Mouse (Mus musculus): ENCODE results near the gene Xxylt1. TPM values are rescaled to one million over a fixed set of nuclear protein-coding genes. Genes with fewer than 3 reads are reported as not detected.

Gene Xxylt1
- polyA plus RNA-seq, 1 experiment from 2014 or later: 25.8 TPM

DNA sequence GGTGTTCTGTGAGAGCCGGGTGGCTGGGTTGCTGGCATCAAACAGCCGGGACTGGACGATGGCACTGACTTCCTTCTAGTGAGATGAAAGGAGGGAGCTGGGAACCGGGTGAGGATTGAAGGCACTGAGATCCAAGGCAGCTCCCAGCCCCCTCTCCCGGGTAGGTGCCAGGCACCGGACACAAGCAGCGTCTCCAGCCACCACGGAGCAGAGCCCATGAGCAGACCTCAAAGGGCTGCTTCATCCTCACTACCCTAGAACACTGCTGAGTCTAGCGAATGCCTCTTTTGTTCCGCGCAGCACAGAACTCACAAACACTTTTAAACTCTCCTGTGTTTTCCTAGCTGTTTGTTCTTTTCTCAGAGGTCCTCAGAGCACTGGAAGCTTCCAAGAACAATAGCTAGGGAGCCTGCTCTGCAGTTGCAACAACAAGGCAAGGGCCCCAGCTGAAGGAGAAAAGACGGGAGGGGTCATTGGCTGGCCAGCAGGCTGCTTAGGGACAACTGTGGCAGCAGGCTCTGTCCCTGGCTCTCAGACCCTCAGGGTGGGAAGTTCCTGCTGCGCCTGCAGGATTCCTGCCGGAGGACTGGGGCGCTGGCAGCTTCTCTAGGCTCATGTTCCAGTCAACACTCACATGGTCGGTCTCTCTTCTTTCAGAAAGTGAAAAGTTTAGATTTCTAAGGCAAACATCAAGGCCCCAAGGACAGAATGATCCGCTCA lies 96.2 kb downstream of the Xxylt1 start:
- Histone ChIP-seq H3K4me3 (no peak overlapping the region), H3K27ac (peak overlapping the region; percentile 12; the same call in 1 of the 2 replicates), H3K4me2 (replicated peaks) (no peak overlapping the region), H3K9ac (no peak overlapping the region), H3K9me3 (no peaks in the 10 kb centered on the region), H3K27me3 (no peaks in the 10 kb centered on the region), H3K4me1 (0 out of 2 replicates have a peak, but pooled peaks cover 3% of the 10 kb centered on the region), H3K36me3 (no peaks in the 10 kb centered on the region)
- no peak for ATAC-seq (ENCODE audit: insufficient number of reproducible peaks, insufficient read depth, low FRiP score, low TSS enrichment)
- WGBS: 24% methylated on average over 17 of the region's 17 CpGs

DNA sequence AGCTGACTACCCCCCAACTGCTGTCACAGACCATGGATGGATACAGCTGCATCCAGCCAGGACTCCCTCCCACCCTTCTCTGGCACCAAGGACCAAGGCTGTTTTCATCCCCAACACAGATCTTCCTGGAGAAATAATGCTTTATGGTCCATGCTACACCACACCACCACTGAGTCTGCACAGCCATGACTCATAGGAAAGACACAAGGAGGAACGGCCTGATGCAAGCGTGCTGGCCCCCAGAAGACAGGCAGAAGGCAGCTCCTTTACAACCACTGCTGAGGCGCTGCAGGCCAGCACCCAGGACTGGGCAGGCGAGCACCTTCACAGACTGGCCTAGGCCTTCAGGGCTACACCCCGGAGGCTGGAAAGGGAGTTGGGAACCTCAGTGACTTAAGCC lies 97.1 kb downstream of the Xxylt1 start:
- H3K4me2 ChIP-seq (replicated peaks): no peak overlapping the region
- no peak for ATAC-seq (ENCODE audit: insufficient number of reproducible peaks, insufficient read depth, low FRiP score, low TSS enrichment)
- H3K27me3 ChIP-seq: no peaks in the 10 kb centered on the region
- no peaks in the 10 kb centered on the region for H3K9me3 ChIP-seq
- WGBS: 89% methylated on average over 5 of the region's 5 CpGs
- H3K27ac ChIP-seq: no peak overlapping the region
- H3K4me1 ChIP-seq: 0 out of 2 replicates have a peak, but pooled peaks cover 3% of the 10 kb centered on the region
- no peak overlapping the region for H3K4me3 ChIP-seq
- no peaks in the 10 kb centered on the region for H3K36me3 ChIP-seq
- H3K9ac ChIP-seq: no peak overlapping the region

DNA sequence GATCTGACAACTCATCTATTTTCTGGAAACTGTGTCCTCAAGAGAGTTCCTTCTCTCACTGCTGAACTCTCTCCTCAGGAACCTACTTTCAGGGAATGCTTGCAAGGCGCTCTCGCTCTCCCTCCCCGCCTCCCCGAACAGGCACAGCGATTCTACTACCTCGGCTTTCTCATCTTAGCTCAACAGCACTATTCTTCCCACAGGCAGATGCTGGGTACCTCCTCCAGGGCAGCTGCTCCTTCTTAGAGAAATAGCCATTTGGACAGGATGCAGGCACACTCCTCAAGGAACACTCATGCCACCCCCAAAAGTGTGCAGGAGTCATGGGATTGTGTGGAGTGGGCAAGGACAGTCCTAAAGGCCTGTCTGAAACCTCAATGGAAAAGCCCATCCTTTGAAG lies 97.5 kb downstream of the Xxylt1 start:
- H3K4me3 ChIP-seq: no peak overlapping the region
- no peaks in the 10 kb centered on the region for H3K27me3 ChIP-seq
- no peak for ATAC-seq (ENCODE audit: insufficient number of reproducible peaks, insufficient read depth, low FRiP score, low TSS enrichment)
- no peak overlapping the region for H3K27ac ChIP-seq
- no peak overlapping the region for H3K9ac ChIP-seq
- 0 out of 2 replicates have a peak, but pooled peaks cover 3% of the 10 kb centered on the region for H3K4me1 ChIP-seq
- no peak overlapping the region for H3K4me2 ChIP-seq (replicated peaks)
- H3K9me3 ChIP-seq: no peaks in the 10 kb centered on the region
- no peaks in the 10 kb centered on the region for H3K36me3 ChIP-seq
- 66% methylated on average over 6 of the region's 6 CpGs for WGBS

DNA sequence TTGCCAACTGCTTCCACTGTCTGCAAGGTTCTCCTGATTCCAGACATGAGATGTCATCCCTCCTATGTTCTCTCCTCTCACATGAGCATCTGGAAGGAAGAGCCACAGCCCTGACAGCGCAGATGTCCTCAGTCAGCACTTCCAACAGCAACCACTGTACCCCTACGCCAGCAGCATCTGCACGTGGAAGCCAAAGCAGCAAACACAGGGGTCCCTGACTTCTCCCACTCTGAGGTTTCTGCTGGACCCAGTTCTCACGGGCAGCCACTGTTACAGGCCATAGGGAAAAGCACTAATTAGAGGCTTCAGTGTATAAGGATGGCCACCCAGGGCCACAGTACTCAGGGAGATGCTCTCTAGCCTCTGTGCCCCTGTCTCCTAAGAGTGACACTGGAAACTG lies 98.0 kb downstream of the Xxylt1 start:
- H3K27ac ChIP-seq: no peak overlapping the region
- no peaks in the 10 kb centered on the region for H3K36me3 ChIP-seq
- no peak overlapping the region for H3K4me3 ChIP-seq
- 55% methylated on average over 4 of the region's 4 CpGs for WGBS
- H3K9me3 ChIP-seq: no peaks in the 10 kb centered on the region
- H3K4me2 ChIP-seq (replicated peaks): no peak overlapping the region
- no peaks in the 10 kb centered on the region for H3K27me3 ChIP-seq
- H3K9ac ChIP-seq: no peak overlapping the region
- ATAC-seq (ENCODE audit: insufficient number of reproducible peaks, insufficient read depth, low FRiP score, low TSS enrichment): no peak
- 0 out of 2 replicates have a peak, but pooled peaks cover 3% of the 10 kb centered on the region for H3K4me1 ChIP-seq

DNA sequence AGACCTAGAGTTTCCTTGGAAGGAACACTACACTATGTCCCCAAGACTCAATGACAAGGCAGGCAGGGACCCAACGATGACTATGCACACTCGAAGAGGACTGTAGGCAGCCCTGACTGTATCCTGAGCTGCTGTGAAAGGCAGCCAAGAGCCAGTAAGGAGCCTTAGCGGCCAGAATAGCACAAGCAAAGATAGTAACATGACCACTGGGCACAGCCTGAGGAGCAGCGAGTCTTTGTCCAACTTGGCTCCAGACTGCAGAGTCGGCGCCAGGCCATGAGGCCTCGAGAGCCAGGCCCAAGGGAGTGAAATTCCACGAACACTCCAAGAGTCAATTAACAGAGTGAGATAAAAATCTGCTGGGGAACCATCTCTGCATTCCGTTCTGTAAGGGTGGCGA lies 99.9 kb downstream of the Xxylt1 start:
- Histone ChIP-seq H3K36me3 (no peaks in the 10 kb centered on the region), H3K9me3 (no peaks in the 10 kb centered on the region), H3K27me3 (no peaks in the 10 kb centered on the region), H3K4me3 (no peak overlapping the region), H3K4me2 (replicated peaks) (no peak overlapping the region), H3K27ac (no peak overlapping the region), H3K4me1 (peaks cover 17% of the 10 kb centered on the region), H3K9ac (no peak overlapping the region)
- 91% methylated on average over 10 of the region's 10 CpGs for WGBS
- ATAC-seq (ENCODE audit: insufficient number of reproducible peaks, insufficient read depth, low FRiP score, low TSS enrichment): no peak

DNA sequence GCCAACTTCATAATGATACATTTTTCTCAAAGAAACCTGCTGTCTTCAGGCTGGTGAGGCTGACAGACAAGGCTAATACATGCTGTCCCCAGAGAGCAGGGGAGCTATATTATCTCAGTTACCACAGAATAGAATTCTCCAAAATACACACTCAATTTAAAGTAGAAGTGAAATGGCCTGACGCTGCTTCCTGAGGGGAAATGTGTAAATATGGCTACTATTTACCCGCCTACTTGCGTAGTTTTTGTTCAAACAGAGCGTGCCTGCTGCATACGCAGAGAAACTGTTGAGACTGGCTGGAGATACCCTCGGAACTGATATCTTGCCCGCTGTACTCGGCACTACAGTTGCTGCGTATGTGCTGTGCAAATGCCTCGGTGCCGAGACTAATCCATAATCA lies 101.3 kb downstream of the Xxylt1 start:
- Histone ChIP-seq H3K36me3 (no peaks in the 10 kb centered on the region), H3K9ac (no peak overlapping the region), H3K4me3 (no peak overlapping the region), H3K4me1 (peaks cover 15% of the 10 kb centered on the region), H3K27me3 (no peaks in the 10 kb centered on the region), H3K9me3 (no peaks in the 10 kb centered on the region), H3K4me2 (replicated peaks) (no peak overlapping the region), H3K27ac (no peak overlapping the region)
- 83% methylated on average over 11 of the region's 11 CpGs for WGBS
- ATAC-seq (ENCODE audit: insufficient number of reproducible peaks, insufficient read depth, low FRiP score, low TSS enrichment): no peak

DNA sequence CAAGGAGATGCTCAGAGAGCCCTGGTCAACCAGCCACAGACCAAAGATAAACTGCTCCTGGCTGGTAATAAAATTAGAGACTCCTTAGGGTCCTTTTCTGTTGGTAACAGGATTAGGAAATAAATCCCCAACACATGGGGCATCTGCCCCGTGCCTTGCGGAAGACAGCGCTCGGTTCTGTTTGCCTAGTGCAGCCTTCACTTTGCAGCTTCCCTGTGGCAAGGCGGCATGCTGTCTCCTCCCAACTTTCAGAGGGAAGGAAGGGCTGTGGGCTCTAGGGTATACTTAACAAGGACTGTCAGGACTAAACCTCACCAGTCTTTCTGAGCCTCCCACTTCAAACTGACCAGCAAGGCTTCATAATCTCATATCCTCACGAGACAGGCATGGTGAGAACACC lies 103.5 kb downstream of the Xxylt1 start:
- Histone ChIP-seq H3K9ac (no peak overlapping the region), H3K4me2 (replicated peaks) (no peak overlapping the region), H3K4me1 (peaks cover 23% of the 10 kb centered on the region), H3K36me3 (no peaks in the 10 kb centered on the region), H3K4me3 (no peak overlapping the region), H3K9me3 (no peaks in the 10 kb centered on the region), H3K27ac (no peak overlapping the region), H3K27me3 (no peaks in the 10 kb centered on the region)
- 57% methylated on average over 6 of the region's 6 CpGs for WGBS
- ATAC-seq (ENCODE audit: insufficient number of reproducible peaks, insufficient read depth, low FRiP score, low TSS enrichment): no peak

DNA sequence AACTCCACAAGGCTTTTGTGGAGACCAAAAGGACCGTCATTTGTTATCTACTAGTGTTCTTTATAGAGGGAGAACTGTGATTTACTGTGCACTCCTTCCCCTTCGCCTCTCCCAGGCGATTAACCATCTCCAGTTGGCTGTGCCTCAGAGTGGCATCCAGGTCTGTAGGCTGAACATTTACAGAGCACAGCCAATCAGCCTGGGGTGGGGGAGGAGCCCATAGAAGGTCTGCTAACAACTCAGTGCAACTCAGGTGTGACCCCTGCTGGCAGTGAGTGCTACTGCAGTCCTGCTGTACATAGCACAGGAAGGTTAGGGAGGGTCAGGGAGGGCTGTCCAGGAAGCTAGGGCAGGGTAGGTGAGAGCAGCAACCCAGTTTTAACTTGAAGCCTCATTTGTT lies 104.0 kb downstream of the Xxylt1 start:
- 2% methylated on average over 3 of the region's 3 CpGs for WGBS
- no peaks in the 10 kb centered on the region for H3K27me3 ChIP-seq
- peaks cover 29% of the 10 kb centered on the region for H3K4me1 ChIP-seq
- no peak overlapping the region for H3K27ac ChIP-seq
- no peaks in the 10 kb centered on the region for H3K9me3 ChIP-seq
- H3K36me3 ChIP-seq: no peaks in the 10 kb centered on the region
- no peak overlapping the region for H3K4me3 ChIP-seq
- 0 out of 2 replicates have a peak overlapping the region, but pooled peaks have one; percentile 12 for H3K4me2 ChIP-seq (replicated peaks)
- no peak overlapping the region for H3K9ac ChIP-seq
- ATAC-seq (ENCODE audit: insufficient number of reproducible peaks, insufficient read depth, low FRiP score, low TSS enrichment): peak; percentile 88

DNA sequence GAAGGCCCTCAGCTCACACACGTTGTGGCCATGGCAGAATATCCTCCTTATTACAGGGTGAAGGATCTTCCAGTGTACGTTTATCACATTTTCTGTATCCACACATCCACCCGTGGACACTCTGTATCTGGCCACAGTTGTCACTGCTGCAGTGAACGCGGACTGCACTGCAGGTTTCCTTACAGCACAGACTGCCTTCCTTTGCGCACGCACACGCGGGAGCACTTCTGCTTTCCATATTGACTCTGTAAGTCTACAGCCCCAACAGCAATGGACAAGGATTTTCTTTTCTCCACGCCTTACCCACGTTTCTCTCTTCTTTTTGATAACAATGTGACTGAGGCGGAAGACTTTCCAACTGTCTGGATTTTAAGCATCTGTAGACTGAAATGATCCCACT lies 106.7 kb downstream of the Xxylt1 start:
- no peaks in the 10 kb centered on the region for H3K36me3 ChIP-seq
- H3K27ac ChIP-seq: peak overlapping the region; percentile 37; the same call in 1 of the 2 replicates
- no peak overlapping the region for H3K4me2 ChIP-seq (replicated peaks)
- ATAC-seq (ENCODE audit: insufficient number of reproducible peaks, insufficient read depth, low FRiP score, low TSS enrichment): no peak
- no peak overlapping the region for H3K4me3 ChIP-seq
- peaks cover 35% of the 10 kb centered on the region for H3K4me1 ChIP-seq
- no peak overlapping the region for H3K9ac ChIP-seq
- WGBS: 87% methylated on average over 12 of the region's 12 CpGs
- no peaks in the 10 kb centered on the region for H3K27me3 ChIP-seq
- H3K9me3 ChIP-seq: no peaks in the 10 kb centered on the region

DNA sequence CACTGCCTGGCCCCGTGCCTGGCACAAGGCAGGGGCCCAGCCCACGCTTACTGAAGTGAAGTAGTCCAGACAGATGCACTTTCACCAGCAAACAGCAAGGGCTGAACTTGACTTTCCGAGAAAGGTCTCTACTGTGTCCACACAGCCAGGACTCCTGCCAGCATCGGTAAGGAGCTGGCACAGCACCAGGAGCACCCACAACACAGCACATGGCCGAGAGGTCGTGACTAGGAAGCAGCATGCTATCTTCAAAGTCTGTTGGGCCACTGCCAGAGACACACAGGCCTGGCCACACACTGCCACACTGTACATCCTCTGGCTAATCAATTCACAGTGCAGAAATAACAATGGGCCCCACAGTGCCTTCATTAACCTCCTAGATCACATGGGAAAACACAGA lies 107.8 kb downstream of the Xxylt1 start:
- Histone ChIP-seq H3K4me2 (replicated peaks) (no peak overlapping the region), H3K27ac (peak overlapping the region; percentile 78), H3K9ac (no peak overlapping the region), H3K9me3 (no peaks in the 10 kb centered on the region), H3K4me3 (no peak overlapping the region), H3K27me3 (no peaks in the 10 kb centered on the region), H3K36me3 (no peaks in the 10 kb centered on the region), H3K4me1 (peaks cover 41% of the 10 kb centered on the region)
- ATAC-seq (ENCODE audit: insufficient number of reproducible peaks, insufficient read depth, low FRiP score, low TSS enrichment): no peak
- WGBS: 57% methylated on average over 6 of the region's 6 CpGs

DNA sequence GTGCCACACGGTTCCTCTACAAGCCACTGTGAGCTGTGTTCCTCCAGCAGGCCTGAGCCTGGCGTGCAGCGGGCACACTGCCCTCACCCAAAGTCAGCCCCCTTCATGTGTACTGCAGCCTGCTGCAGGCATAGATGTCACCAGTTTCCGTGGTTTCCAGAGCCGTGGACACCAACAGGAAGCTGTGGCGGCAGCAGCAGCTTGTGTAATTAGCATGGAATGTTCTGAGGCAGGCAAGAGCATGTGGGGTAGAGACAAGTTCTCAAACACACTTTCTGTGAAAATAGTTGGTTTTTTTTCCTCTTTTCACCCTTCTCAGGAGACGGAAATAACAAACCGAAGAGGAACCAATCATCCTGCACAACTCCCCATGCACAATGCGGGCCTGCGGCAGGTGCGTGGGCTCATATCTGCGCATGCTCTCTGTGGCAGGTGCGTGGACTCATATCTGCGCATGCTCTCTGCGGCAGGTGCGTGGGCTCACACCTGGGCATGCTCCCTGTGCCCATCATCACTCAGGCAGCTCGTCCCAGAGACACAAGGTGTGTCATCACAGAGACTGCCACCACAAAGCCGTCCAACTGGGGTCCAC lies 109.2 kb downstream of the Xxylt1 start:
- H3K4me1 ChIP-seq: peaks cover 32% of the 10 kb centered on the region
- no peak for ATAC-seq (ENCODE audit: insufficient number of reproducible peaks, insufficient read depth, low FRiP score, low TSS enrichment)

DNA sequence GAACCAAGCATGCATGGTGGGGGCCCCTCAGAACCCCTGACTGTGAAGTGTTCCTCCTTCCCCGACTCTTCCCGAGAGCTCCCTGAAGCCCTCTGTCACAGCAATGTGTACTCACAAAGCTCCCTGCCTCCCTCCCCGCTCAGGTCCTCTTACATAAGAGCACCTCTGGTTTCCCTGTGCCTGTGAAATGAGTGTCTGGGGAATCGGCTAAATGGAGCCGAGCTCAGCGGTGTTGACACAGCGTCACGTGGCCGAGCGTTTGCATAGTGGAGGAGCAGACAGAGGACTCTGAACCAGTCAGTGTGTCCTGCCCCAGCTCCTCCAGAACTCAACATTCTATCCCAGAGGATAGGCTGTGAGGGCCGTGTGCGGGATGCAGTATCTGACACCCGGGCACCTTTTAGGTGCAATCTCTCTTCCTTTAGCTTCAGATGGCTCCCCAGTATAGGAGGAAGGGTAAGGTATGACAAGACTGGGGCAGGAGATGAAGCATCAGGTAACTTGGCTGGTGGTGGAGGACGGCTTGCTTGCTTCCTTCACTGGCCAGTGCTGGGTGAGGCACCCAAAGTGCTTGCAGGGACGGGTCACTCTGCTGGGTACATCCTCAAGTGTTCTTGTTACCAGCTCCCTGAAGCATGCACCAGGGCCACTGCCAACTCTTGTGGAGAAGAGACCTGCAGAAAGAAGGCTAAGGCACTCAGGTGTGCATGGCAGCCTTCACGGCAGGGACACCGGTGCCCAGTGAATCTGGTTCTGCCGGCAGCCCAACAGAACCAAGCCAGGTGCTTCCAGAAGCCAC lies 111.8 kb downstream of the Xxylt1 start:
- ATAC-seq (ENCODE audit: insufficient number of reproducible peaks, insufficient read depth, low FRiP score, low TSS enrichment): no peak
- H3K27me3 ChIP-seq: no peaks in the 10 kb centered on the region
- 61% methylated on average over 18 of the region's 18 CpGs for WGBS
- H3K9me3 ChIP-seq: no peaks in the 10 kb centered on the region
- H3K4me2 ChIP-seq (replicated peaks): no peak overlapping the region
- no peak overlapping the region for H3K27ac ChIP-seq
- H3K4me1 ChIP-seq: peaks cover 26% of the 10 kb centered on the region
- H3K4me3 ChIP-seq: no peak overlapping the region
- H3K9ac ChIP-seq: no peak overlapping the region
- no peaks in the 10 kb centered on the region for H3K36me3 ChIP-seq

More for the DNA sequence above, 109.2 kb downstream of the Xxylt1 start:
- no peak overlapping the region for H3K9ac ChIP-seq
- H3K4me3 ChIP-seq: no peak overlapping the region
- H3K36me3 ChIP-seq: no peaks in the 10 kb centered on the region
- 79% methylated on average over 18 of the region's 18 CpGs for WGBS
- H3K27me3 ChIP-seq: no peaks in the 10 kb centered on the region
- H3K4me2 ChIP-seq (replicated peaks): no peak overlapping the region
- H3K9me3 ChIP-seq: no peaks in the 10 kb centered on the region
- no peak overlapping the region for H3K27ac ChIP-seq

Measured in embryonic facial prominence, embryonic 12.5 days (tissue).